Mouse (Mus musculus) stomach, postnatal 0 days (tissue): ENCODE results near the gene Cdr2. TPM values are rescaled to one million over a fixed set of nuclear protein-coding genes. Genes with fewer than 3 reads are reported as not detected.
"Not testable (repeated sequence)": the region's sequence is repeated elsewhere in the genome, so short reads cannot be mapped to it uniquely, and the experiment has no call there.

ENCODE experiments used
- ATAC-seq: fragments of 200-750 bp; cut with Nextera tagmentation; 2 replicates; pipeline ENCODE4 v1.8.0; 2017; ENCODE audit not compliant: low FRiP score, low TSS enrichment
- DNase-seq: peaks from one replicate; pipeline ENCODE4 v3.0.0-alpha.2; 2016; ENCODE audit warnings: low spot score
- H3K27ac ChIP-seq: fragments of 300-500 bp; sonication (generic); replicated peaks from 2 replicates; pipeline ENCODE4 v1.5.1; 2014; ENCODE audit warnings: mild to moderate bottlenecking, control low read depth
- H3K27me3 ChIP-seq: fragments of 300-500 bp; sonication (generic); 2 replicates; pipeline ENCODE4 v1.6.1; 2014; ENCODE audit warnings: low read length; ENCODE audit not compliant: control insufficient read depth, insufficient read depth
- H3K36me3 ChIP-seq: fragments of 300-500 bp; sonication (generic); 2 replicates; pipeline ENCODE4 v1.6.1; 2014; ENCODE audit warnings: low read length, mixed read lengths; ENCODE audit not compliant: control insufficient read depth, insufficient read depth
- H3K4me1 ChIP-seq: fragments of 300-500 bp; sonication (generic); replicated peaks from 2 replicates; pipeline ENCODE4 v1.6.1; 2014; ENCODE audit warnings: antibody characterized with exemption; ENCODE audit not compliant: control insufficient read depth, insufficient read depth
- H3K4me2 ChIP-seq: fragments of 300-500 bp; sonication (generic); replicated peaks from 2 replicates; pipeline ENCODE4 v1.6.1; 2014; ENCODE audit warnings: low read depth, mild to moderate bottlenecking, control low read depth, moderate library complexity
- H3K4me3 ChIP-seq: fragments of 300-500 bp; sonication (generic); 2 replicates; pipeline ENCODE4 v1.5.1; 2014; ENCODE audit warnings: low read depth, low read length, control low read depth
- H3K9ac ChIP-seq: fragments of 300-500 bp; sonication (generic); 2 replicates; pipeline ENCODE4 v1.6.1; 2014; ENCODE audit warnings: mild to moderate bottlenecking, low read length, control low read depth, mixed read lengths
- H3K9me3 ChIP-seq: fragments of 300-500 bp; sonication (generic); 2 replicates; pipeline ENCODE4 v1.6.1; 2016; ENCODE audit warnings: low read length; ENCODE audit not compliant: control insufficient read depth
- CTCF ChIP-seq: IDR thresholded peaks from 2 replicates; pipeline ENCODE4 v1.5.1; 2016; ENCODE audit warnings: antibody characterized with exemption, low read depth, mild to moderate bottlenecking, moderate library complexity
- EP300 ChIP-seq: optimal IDR thresholded peaks from 2 replicates; pipeline ENCODE3; 2016; ENCODE audit warnings: antibody characterized with exemption
- WGBS: fragments of 180-500 bp; shearing (Covaris S2); extraction: QIAGEN DNeasy Blood & Tissue Kit; methylation state at CpG from one replicate; pipeline ENCODE4 v1.1.7; 2014; 5-methylcytosine and 5-hydroxymethylcytosine counted together
- polyA plus RNA-seq: library from polyadenylated mRNA; unstranded; fragments of >200 nt; fragmentation: Nextera tagmentation; extraction: Ambion mirVana; gene quantifications from 2 replicates; pipeline ENCODE4 v1.2.1, GENCODE M21; 2015

Cdr2 gene
- polyA plus RNA-seq, 1 experiment from 2014 or later, result 5.6 TPM

DNA sequence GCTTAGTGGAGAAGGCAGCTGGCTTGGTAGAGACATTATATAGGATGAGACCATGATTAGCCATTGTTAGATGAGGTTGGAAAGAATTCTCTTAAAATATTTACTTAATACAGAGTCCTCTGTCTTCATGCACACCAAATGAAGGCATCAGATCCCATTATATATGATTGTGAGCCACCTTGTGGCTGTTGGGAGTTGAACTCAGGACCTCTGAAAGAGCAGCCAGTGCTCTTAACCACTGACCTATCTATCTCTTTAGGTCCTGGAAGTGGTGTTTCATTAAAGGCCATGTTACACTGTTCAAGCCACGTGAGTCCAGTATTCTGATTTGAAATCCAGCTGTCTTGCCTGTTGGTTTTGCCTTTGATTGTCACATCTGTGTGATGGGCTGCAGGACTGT, 68.8 kb downstream of the Cdr2 start:
- ATAC-seq, result no peak
- Histone ChIP-seq H3K36me3 (no peaks in the 10 kb centered on the region), H3K4me2 (no peak overlapping the region), H3K4me1 (no peaks in the 10 kb centered on the region), H3K4me3 (no peak overlapping the region), H3K9me3 (no peaks in the 10 kb centered on the region), H3K9ac (no peak overlapping the region), H3K27me3 (no peaks in the 10 kb centered on the region), H3K27ac (no peak overlapping the region)
- no peak for DNase-seq
- WGBS, result 47% methylated on average over 1 of the region's 1 CpGs
- TF ChIP-seq CTCF, result peak; percentile 57
- no peak for TF ChIP-seq EP300

GRCm38 (mm10) chr7:120911268-120911667, 70.8 kb downstream of the Cdr2 start:
- DNase-seq, H3K9ac ChIP-seq, H3K27me3 ChIP-seq, H3K27ac ChIP-seq, H3K4me1 ChIP-seq, ATAC-seq, H3K36me3 ChIP-seq, H3K4me2 ChIP-seq, H3K4me3 ChIP-seq, H3K9me3 ChIP-seq: not testable (repeated sequence)
- WGBS, result 88% methylated on average over 6 of the region's 6 CpGs

GRCm38 (mm10) chr7:120910172-120910571, 71.9 kb downstream of the Cdr2 start:
- ATAC-seq, H3K9ac ChIP-seq, H3K4me3 ChIP-seq, H3K9me3 ChIP-seq, H3K27me3 ChIP-seq, H3K36me3 ChIP-seq, H3K4me2 ChIP-seq, H3K4me1 ChIP-seq, H3K27ac ChIP-seq, DNase-seq: not testable (repeated sequence)
- TF ChIP-seq CTCF, result peak; percentile 43
- WGBS, result 67% methylated on average over 3 of the region's 3 CpGs

Other genes with a start within 250 kb of the Cdr2 start
- 0.21 and 0.29 TPM in 2 replicates for gene Vwa3a, start 243.0 kb downstream of the Cdr2 start, polyA plus RNA-seq
- gene Gm5737, start 169.9 kb downstream of the Cdr2 start, polyA plus RNA-seq, result not detected in 2 replicates
- gene Eef2k, start 139.5 kb downstream of the Cdr2 start, polyA plus RNA-seq, result 39.9 and 42.0 TPM in 2 replicates
- 16.1 and 17.7 TPM in 2 replicates for gene Polr3e, start 64.6 kb downstream of the Cdr2 start, polyA plus RNA-seq
- gene Mfsd13b, start 197 bp upstream of the Cdr2 start, polyA plus RNA-seq, result 0.19 and 0.34 TPM in 2 replicates
- 82.1 and 85.2 TPM in 2 replicates for gene Mettl9, start 52.1 kb upstream of the Cdr2 start, polyA plus RNA-seq
- gene Igsf6, start 92.3 kb upstream of the Cdr2 start, polyA plus RNA-seq, result 1.8 TPM in 2 replicates
- gene Otoa, start 99.3 kb upstream of the Cdr2 start, polyA plus RNA-seq, result 0.05 and 0.11 TPM in 2 replicates